Mouse (Mus musculus): Measurements from ENCODE around the gene Pax8. TPM values are rescaled to one million over a fixed set of nuclear protein-coding genes. Genes with fewer than 3 reads are reported as not detected.

Pax8 gene
- polyA plus RNA-seq, 1 experiment = not detected

GRCm38 (mm10) chr2:24382456-24383230 lies 92.8 kb downstream of the Pax8 start:
- Histone ChIP-seq H3ac (ENCODE audit: control insufficient read depth, insufficient read length) (no peak overlapping the region), H3K36me3 (ENCODE audit: control insufficient read depth, insufficient read depth) (no peaks in the 10 kb centered on the region), H3K79me2 (ENCODE audit: control insufficient read depth, insufficient read depth) (no peaks in the 10 kb centered on the region), H3K4me2 (ENCODE audit: low read depth) (no peak overlapping the region), H3K27me3 (ENCODE audit: control insufficient read depth, insufficient read depth, insufficient read length) (no peaks in the 10 kb centered on the region), H3K4me3 (no peak overlapping the region)
- TF ChIP-seq REST (IDR thresholded peaks at IDR 0.05; ENCODE audit: insufficient read depth, insufficient read length) (no peak), POLR2AphosphoS2 (IDR thresholded peaks at IDR 0.05; ENCODE audit: insufficient read length, low read depth) (no peak), E2F4 (IDR thresholded peaks at IDR 0.05; ENCODE audit: insufficient read depth) (no peak), USF1 (IDR thresholded peaks at IDR 0.05; ENCODE audit: low read depth) (no peak), SRF (IDR thresholded peaks at IDR 0.05; ENCODE audit: control insufficient read depth, insufficient read length, low read depth) (no peak), TCF12 (IDR thresholded peaks at IDR 0.05; ENCODE audit: insufficient read depth, poor library complexity, severe bottlenecking) (no peak), MYOD1 (IDR thresholded peaks at IDR 0.05; ENCODE audit: control insufficient read depth in 1 of 3, insufficient read length in 2 of 3, low read depth in 2 of 3) (no peak), MYOG (IDR thresholded peaks at IDR 0.05; ENCODE audit: control insufficient read depth in 1 of 3, insufficient read depth in 1 of 3, insufficient read length in 2 of 3, low read depth in 2 of 3) (no peak)

- TF ChIP-seq MYOD1 (IDR thresholded peaks at IDR 0.05; ENCODE audit: control insufficient read depth in 1 of 3, insufficient read length in 2 of 3, low read depth in 2 of 3) = no peak
- TF ChIP-seq POLR2AphosphoS2 (IDR thresholded peaks at IDR 0.05; ENCODE audit: insufficient read length, low read depth) = no peak
- TF ChIP-seq CEBPB (IDR thresholded peaks at IDR 0.05; ENCODE audit: insufficient read depth, poor library complexity, severe bottlenecking) = no peak
- TF ChIP-seq MAX (IDR thresholded peaks at IDR 0.05; ENCODE audit: low read depth) = no peak
- TF ChIP-seq TCF3 (IDR thresholded peaks at IDR 0.05; ENCODE audit: insufficient read length, low read depth) = no peak
- no peak for TF ChIP-seq USF1 (IDR thresholded peaks at IDR 0.05; ENCODE audit: low read depth)
- no peak for TF ChIP-seq E2F4 (IDR thresholded peaks at IDR 0.05; ENCODE audit: insufficient read depth)
- TF ChIP-seq TCF12 (IDR thresholded peaks at IDR 0.05; ENCODE audit: insufficient read depth, poor library complexity, severe bottlenecking) = no peak
- TF ChIP-seq POLR2A (IDR thresholded peaks at IDR 0.05; ENCODE audit: insufficient read length, low read depth) = no peak
- no peak for TF ChIP-seq REST (IDR thresholded peaks at IDR 0.05; ENCODE audit: insufficient read depth, insufficient read length)
- no peak for TF ChIP-seq SRF (IDR thresholded peaks at IDR 0.05; ENCODE audit: control insufficient read depth, insufficient read length, low read depth)
- no peak for TF ChIP-seq MYOG (IDR thresholded peaks at IDR 0.05; ENCODE audit: control insufficient read depth in 1 of 3, insufficient read depth in 1 of 3, insufficient read length in 2 of 3, low read depth in 2 of 3)
- Histone ChIP-seq H3K4me3 (no peak overlapping the region), H3ac (ENCODE audit: control insufficient read depth, insufficient read length) (no peak overlapping the region), H3K27me3 (ENCODE audit: control insufficient read depth, insufficient read depth, insufficient read length) (no peaks in the 10 kb centered on the region), H3K79me2 (ENCODE audit: control insufficient read depth, insufficient read depth) (no peaks in the 10 kb centered on the region), H3K36me3 (ENCODE audit: control insufficient read depth, insufficient read depth) (no peaks in the 10 kb centered on the region), H3K4me2 (ENCODE audit: low read depth) (no peak overlapping the region)
Observed at GRCm38 (mm10) chr2:24378747-24379450, 96.5 kb downstream of the Pax8 start.

Other genes with a start within 250 kb of the Pax8 start
- not detected for gene Il1f5, start 198.6 kb downstream of the Pax8 start, polyA plus RNA-seq (2012; fragmentation: generic; extraction: Trizol)
- not detected for gene Il1f10, start 184.4 kb downstream of the Pax8 start, polyA plus RNA-seq (2012; fragmentation: generic; extraction: Trizol)
- gene Il1rn, start 138.7 kb downstream of the Pax8 start, polyA plus RNA-seq (2012; fragmentation: generic; extraction: Trizol) = 0.41 TPM
- gene Psd4, start 108.0 kb downstream of the Pax8 start, polyA plus RNA-seq (2012; fragmentation: generic; extraction: Trizol) = not detected